Mouse (Mus musculus) R1 (cell line): ENCODE measurements around the gene 1700016H13Rik.

Experiments used
- DNase-seq: peaks from one replicate; pipeline ENCODE4 v3.0.0-alpha.2; 2018; ENCODE audit warnings: low read depth, low spot score

Gene 1700016H13Rik

DNA sequence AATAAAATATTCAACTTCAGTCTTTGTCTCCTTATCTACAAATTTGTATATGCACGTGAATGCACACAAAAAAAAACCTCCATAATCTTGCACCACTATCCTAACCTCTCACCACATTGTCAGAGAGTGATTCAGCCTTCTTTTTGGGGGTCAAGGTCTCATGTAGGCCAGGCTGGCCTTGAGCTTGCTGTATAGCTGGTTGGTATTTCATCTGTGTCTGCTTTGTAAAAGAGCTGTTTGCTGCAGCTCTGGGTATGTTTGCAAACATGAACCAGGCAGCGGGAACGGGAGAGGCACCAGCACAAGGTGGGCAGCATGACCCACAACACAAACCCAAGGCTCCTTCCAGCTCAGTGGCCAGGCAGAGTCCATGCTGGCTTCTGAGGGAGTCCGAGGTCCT lies 17.8 kb upstream of the 1700016H13Rik start:
- no peak for DNase-seq

DNA sequence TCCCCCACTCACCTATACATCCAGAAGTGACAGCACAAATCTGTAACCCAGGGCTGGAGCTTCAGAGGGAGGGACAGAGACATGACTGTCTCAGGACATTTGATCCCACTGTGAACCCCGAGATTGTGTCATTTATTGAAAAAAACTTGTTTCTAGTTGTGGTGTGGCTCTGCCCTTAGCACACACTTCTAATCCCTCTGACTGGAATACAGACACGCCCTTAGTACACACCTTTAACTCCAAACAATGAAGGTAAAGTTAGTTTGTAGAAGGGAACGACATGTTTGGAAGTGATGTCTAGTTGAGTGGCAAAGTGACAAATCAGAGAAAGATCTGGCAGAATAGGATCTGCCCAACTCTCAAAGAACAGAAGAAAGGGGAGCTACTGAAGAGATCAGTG lies 16.0 kb upstream of the 1700016H13Rik start:
- DNase-seq = no peak

- no peak for DNase-seq
Measured at GRCm38 (mm10) chr5:103665876-103666275, 10.1 kb upstream of the 1700016H13Rik start.

GRCm38 (mm10) chr5:103664932-103665331 lies 9.1 kb upstream of the 1700016H13Rik start:
- peak; percentile 32 for DNase-seq

- DNase-seq = peak; percentile 83
Measured at GRCm38 (mm10) chr5:103659571-103659970, 3.8 kb upstream of the 1700016H13Rik start.

DNA sequence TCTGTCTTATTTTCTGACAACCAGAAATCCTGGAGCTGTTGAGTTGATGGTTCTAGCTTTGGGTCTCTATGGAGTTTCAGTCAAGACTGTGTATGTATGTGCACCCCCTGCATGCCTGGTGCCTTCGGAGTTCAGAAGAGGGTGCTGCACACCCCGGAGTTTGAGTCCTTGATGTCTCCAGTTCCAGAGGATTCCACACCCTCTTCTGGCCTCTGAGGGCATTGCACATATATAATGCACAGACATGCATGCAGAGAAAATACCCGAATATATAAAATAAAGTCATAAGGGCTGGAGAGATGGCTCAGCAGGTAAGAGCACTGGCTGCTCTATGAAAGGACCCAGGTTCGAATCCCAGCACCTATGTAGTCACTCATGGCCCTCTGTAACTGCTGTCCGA lies 3.1 kb upstream of the 1700016H13Rik start:
- DNase-seq = peak; percentile 56

DNA sequence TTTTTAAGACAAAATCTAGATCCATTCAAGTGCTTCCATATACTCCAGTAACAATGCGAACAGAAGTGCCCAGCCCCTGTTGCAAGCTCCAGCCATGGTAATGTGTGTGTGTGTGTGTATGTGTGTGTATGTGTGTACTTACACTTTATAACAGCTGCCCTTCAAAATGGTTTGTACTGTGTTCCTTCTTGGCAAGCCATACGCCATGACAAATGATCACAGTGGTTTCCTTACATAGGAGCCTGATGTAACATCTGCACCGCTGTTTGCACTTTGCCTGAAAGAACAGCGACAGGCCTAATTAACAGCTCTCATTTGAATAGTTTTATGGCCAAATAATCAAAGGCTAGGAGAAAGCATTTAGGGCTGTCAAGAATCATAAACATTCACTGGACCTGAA lies 1.0 kb downstream of the 1700016H13Rik start:
- peak; percentile 17 for DNase-seq

DNA sequence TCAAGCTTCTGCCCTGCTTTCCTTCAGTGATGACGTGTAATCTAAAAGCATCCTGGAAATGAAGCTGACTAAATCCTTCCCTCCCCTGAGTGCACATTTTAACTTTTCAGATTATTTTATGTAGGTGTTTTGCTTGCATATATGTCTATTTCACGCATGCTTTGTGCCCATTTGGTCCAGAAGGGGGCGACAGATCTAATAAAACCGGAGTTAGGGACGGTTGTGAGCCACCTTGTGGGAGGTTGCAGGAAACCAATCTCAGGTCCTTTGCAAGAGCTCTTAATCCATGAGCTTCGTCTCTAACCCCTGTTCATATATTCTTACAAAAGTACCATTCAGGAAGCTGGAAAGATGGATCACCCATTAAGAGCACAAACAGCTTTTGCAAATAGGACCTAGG lies 1.6 kb downstream of the 1700016H13Rik start:
- DNase-seq = peak; percentile 94

DNA sequence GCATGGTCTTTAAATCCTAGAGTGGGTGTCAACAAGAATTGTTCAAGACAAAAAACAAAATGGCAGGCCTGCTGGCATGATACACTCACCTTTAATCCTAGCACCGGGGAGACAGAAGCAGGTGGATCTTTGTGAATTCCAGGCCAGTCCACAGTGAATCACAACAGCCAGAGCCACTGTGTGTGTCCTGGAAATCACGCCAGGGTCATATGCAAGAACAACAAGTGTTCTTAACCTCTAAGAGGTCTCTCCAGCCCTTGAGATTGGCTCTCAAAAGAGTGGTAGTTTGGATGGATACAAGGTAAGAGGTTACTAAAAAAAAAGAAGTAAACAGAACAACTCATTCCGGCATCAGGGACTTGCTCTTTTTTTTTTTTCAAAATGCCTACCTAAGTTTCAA lies 8.5 kb downstream of the 1700016H13Rik start:
- no peak for DNase-seq

DNA sequence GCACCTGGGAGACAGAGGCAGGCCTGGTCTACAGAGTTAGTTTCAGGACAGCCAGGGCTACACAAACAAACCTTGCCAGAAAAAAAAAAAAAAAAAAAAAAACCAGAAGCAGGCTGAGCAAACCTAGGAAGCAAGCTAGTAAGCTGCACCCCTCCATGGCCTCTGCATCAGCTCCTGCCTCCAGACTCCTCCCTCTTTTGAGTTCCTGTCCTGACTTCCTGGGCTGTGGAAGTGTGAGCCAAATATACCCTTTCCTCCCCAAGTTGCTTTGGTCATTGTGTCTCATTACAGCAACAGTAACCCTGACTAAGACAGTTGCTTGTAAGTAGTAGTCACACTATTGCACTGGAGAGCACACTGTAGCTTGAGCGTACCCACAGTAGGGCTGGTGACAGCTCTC lies 11.6 kb downstream of the 1700016H13Rik start:
- no peak for DNase-seq

DNA sequence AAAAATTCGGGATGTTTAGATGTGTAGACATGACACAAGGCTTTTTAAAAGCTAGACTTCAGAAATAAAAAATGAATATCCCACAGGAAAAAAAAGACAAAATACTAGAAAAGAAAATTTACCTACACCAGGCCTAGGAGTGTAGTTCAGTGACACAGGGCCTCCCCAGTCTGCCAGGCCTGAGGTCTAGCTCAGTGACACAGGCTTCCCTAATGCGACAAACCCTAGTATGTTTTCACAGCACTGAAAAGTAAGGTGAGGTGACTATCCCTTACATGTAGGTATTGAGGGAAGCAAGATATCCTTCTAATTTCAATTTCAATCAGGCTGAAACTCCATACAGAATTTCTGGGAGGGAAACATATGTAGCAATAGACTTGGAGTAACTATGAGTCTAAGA lies 18.6 kb downstream of the 1700016H13Rik start:
- DNase-seq = no peak

DNA sequence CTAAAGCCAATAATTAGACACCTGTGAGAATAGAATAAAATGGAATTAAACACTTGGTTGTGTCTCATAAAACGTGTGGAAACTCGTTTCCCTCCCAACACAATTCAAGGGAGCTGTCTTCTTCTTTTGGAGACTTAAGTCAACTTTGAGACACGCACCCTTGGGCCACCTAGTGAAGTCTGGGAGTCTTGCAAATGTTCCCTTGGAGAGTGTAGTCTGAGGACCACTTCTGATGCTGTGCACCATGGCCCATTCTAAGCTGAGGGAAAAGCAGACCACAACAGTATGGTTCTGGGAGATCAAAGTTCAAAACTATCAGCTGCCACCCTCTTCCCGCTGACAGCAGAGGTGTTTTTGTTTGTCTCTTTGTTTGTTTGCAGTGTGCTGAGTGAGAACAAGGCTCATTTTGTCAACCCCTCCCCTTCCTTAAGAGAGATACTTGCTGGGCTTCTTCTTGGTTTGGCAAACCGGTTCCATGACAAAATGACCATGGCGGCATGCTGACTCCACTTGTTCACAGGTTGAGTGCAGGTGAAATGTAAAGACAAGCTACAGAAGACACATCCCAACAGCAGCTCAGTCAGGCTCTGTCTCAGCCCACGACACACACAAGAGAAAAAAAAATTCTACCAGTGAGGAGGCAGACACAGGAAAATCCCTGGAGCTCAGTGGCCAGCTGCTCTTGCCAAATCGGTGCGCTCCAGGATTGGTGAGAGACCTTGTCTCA lies 25.8 kb downstream of the 1700016H13Rik start:
- no peak for DNase-seq

DNA sequence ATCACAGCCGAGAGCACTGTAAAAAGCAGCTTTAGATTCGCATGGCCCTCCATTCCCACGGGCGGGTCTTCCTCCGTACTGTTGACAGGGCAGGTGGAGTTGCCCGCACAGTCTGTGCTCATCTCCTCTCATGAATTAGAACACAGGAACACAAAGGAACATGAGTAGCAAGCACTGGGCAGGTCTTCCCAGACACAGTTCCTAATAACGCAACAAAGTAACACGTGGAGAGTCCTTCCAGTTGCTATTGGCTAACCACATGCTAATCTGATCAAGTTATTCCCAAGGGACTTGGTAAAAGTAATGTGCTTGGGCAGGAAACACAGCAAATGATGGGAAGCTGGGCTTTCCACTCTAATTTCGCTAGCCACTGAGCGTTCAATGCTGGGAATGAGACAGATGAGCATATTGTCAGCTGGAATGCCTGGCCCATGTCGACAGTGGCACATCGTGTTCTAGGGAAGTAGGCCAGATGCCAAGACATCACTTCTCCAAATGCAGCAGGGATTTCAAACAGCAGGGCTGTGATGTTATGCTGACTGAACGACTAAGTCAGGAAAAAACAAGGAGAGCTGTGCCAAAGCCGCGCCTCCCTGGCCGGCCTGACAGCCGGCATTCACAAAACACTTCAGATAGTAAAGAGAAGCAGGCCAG lies 26.6 kb downstream of the 1700016H13Rik start, which contains the start of gene Slc10a6:
Gene Slc10a6, minus strand, starts transcription at position 293 of the 654 bp plus-strand sequence.
- DNase-seq = no peak

DNA sequence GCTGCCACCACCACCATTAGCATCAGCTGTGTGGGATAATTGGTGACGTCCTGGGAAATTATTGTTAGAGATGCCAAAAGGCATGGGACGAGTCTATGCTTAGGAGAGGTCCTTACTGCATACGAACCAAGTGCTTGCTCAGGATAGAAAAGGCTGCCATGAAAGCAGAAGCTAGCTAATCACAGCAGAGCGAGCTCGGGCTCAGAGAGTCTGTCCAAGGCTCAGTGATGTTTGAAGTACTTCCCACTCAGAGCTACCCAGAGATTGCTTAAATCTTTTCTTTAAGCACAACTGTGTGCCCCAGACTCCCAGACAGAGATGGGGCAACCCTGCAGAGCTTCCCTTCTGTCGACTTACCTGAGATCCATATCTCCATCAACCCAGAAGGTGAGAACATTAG lies 27.3 kb downstream of the 1700016H13Rik start:
- no peak for DNase-seq

DNA sequence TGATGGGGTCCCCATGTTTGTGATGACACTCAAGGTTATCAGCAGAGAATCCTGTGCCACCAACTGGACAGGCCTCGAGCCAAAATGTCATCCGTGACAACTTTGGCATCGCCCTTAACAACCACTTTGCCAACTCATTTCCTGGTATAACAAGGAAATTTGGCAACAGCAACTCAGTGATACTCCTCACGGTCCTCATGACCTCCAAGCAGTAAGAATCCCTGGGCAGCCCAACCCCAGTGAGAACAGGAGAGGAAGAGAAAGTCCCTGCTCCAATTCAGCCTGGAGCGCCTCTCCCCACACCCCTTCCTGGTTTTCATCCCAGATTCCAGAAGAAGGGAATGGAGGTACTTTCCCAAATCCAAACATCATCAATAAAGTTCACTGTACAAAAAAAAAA lies 31.0 kb downstream of the 1700016H13Rik start:
- no peak for DNase-seq

- no peak for DNase-seq
Measured at GRCm38 (mm10) chr5:103622321-103622720, 33.5 kb downstream of the 1700016H13Rik start.

GRCm38 (mm10) chr5:103620301-103620973 lies 35.4 kb downstream of the 1700016H13Rik start:
- no peak for DNase-seq

DNA sequence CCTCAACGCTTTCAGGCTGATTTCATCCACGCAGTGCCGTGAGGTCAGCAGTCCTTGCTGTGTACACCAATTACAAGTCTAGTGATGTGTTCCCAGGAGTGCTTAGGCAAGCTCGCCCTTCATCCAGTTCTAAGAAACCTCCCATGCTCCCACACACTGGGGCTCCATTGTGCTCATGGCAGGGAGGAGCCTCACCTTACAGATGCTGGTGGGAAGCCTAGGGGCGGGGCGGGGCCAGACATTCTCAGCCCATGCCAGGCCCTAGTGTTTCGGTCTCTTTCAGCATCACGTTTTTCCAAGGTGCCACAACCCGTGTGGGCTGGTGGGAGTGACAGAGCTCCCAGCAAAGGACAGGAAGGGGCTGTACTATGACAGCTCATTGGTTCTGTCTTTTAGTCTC lies 38.6 kb downstream of the 1700016H13Rik start:
- peak; percentile 84 for DNase-seq

DNA sequence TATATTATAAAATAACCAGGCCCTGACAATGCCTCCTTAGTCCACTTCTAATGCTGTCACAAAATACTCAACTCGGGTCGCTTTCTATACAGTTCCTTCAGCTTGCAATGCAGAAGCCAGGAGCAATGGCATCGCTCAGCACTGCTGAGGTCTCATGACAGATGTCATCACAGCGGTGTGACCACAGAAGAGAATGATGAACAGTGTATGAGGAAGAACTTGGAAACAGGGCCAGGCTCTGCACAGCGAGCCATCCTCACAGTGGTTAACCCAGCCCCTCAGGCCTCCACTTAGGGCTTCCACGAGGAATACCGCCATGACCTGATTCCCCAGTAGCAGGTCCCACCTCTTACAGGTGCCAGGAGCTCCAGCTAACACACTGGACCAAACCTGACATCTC lies 41.5 kb downstream of the 1700016H13Rik start:
- DNase-seq = no peak

- DNase-seq = no peak
Measured at GRCm38 (mm10) chr5:103612316-103612715, 43.5 kb downstream of the 1700016H13Rik start.

- no peak for DNase-seq
Measured at GRCm38 (mm10) chr5:103610856-103611472, 44.8 kb downstream of the 1700016H13Rik start.

GRCm38 (mm10) chr5:103610148-103610547 lies 45.7 kb downstream of the 1700016H13Rik start:
- DNase-seq = no peak
